Mouse (Mus musculus) kidney, embryonic 15.5 days (tissue): ENCODE measurements around the gene Atf4. TPM values are rescaled to one million over a fixed set of nuclear protein-coding genes. Genes with fewer than 3 reads are reported as not detected.
A peak's percentile ranks its signal among the peaks of the same experiment; 100 is the strongest.

Source experiments
- ATAC-seq: fragments of 200-750 bp; cut with Nextera tagmentation; replicated peaks from 2 replicates; pipeline ENCODE4 v1.8.0; 2017; ENCODE audit warnings: moderate TSS enrichment; ENCODE audit not compliant: low FRiP score
- H3K27ac ChIP-seq: fragments of 300-500 bp; sonication (generic); 2 replicates; pipeline ENCODE4 v1.5.1; 2015; ENCODE audit warnings: mild to moderate bottlenecking, inconsistent platforms
- H3K27me3 ChIP-seq: fragments of 300-500 bp; sonication (generic); 2 replicates; pipeline ENCODE4 v1.6.1; 2015; ENCODE audit warnings: inconsistent platforms
- H3K36me3 ChIP-seq: fragments of 300-500 bp; sonication (generic); 2 replicates; pipeline ENCODE4 v1.6.1; 2015; ENCODE audit warnings: inconsistent platforms
- H3K4me1 ChIP-seq: fragments of 300-500 bp; sonication (generic); 2 replicates; pipeline ENCODE4 v1.6.1; 2015; ENCODE audit warnings: inconsistent platforms
- H3K4me2 ChIP-seq: fragments of 300-500 bp; sonication (generic); 2 replicates; pipeline ENCODE4 v1.6.1; 2015; ENCODE audit warnings: moderate library complexity, mild to moderate bottlenecking, inconsistent platforms
- H3K4me3 ChIP-seq: fragments of 300-500 bp; sonication (generic); replicated peaks from 2 replicates; pipeline ENCODE4 v1.5.1; 2015; ENCODE audit warnings: mild to moderate bottlenecking, inconsistent platforms
- H3K9ac ChIP-seq: fragments of 300-500 bp; sonication (generic); 2 replicates; pipeline ENCODE4 v1.6.1; 2015; ENCODE audit warnings: mild to moderate bottlenecking, inconsistent platforms
- H3K9me3 ChIP-seq: fragments of 300-500 bp; sonication (generic); replicated peaks from 2 replicates; pipeline ENCODE4 v1.6.1; 2016; ENCODE audit warnings: inconsistent platforms
- WGBS: fragments of 180-500 bp; shearing (Covaris S2); methylation state at CpG from one replicate; pipeline ENCODE4 v1.1.7; 2015; ENCODE audit warnings: mixed read lengths; 5-methylcytosine and 5-hydroxymethylcytosine counted together
- polyA plus RNA-seq: library from polyadenylated mRNA; unstranded; fragments of >200 nt; fragmentation: Nextera tagmentation; extraction: Ambion mirVana; gene quantifications from 2 replicates; pipeline ENCODE4 v1.2.1, GENCODE M21; 2015

Gene Atf4
- 127 and 131 TPM in 2 replicates for polyA plus RNA-seq

DNA sequence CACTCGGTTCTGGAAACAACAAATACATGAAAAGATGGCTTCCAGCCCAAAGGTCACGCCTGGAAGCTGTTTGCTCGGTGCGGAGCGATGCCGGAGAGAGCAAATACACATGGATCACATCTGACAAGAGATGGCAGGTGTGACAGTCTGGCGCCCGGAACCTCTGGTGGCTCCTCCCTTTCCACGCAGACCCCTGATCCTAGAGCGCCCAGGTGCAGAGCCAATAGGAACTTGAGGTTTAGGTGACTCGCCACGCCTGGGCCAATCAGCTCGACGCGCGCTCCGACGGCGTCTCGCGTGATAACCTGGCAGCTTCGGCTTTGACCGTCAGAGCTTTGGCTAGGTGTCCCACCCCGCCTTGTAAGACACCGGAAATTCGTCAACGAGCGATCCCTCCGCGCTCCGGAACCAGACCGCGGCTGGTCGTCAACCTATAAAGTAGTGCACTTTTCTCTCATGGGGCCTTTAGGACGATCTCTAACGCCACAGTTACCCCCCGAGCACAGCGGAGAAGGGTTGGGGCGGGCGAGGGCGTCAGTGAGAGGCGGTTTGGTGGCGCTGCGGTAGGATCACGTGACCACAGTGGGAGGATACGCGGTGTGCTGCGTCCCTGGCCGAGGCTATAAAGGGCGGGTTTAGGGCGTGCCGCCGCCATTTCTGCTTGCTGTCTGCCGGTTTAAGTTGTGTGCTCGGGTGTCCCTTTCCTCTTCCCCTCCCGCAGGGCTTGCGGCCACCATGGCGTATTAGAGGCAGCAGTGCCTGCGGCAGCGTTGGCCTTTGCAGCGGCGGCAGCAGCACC lies at the start of gene Atf4:
Gene Atf4 (plus strand): TSS at position 338 of the 799 bp plus-strand sequence.
- Histone ChIP-seq H3K4me3 (peak within 1 kb of the TSS; percentile 96), H3K36me3 (peaks cover 65% of the 10 kb centered on the region), H3K27me3 (no peaks in the 10 kb centered on the region), H3K27ac (peak within 1 kb of the TSS; percentile 98), H3K9ac (peak within 1 kb of the TSS; percentile 100), H3K4me2 (peak within 1 kb of the TSS; percentile 88), H3K4me1 (peaks cover 52% of the 10 kb centered on the region), H3K9me3 (no peaks in the 10 kb centered on the region)
- under 1% methylated on average over 62 of the region's 62 CpGs for WGBS
- ATAC-seq = peak; percentile 94

DNA sequence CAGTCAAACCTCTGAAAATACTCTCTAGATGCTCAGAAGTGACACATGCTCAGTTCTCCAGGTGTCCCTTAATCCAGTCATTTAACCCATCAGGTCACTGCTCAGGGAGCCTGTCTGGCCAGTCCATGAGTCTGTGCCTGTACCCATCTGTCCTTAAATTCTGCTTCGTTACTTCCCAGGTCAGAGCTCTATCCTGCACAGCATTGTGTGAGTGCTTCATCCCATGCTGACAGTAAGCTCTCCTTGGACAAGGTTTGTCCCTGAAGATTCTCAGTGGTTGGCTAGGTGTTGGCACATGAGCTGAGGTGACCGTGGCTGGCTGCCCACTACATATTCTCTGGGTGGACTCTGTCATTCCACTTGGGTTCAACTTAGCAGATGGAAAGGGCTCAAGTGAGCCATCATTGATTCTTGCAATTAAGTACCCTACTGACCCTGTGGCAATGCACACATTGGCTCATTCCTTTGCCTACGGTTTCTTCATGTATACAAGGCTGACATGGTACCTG lies 48.9 kb upstream of the Atf4 start:
- no peak overlapping the region for H3K4me2 ChIP-seq
- no peaks in the 10 kb centered on the region for H3K9me3 ChIP-seq
- H3K36me3 ChIP-seq = peaks cover 1% of the 10 kb centered on the region
- H3K9ac ChIP-seq = no peak overlapping the region
- no peak overlapping the region for H3K4me3 ChIP-seq
- no peaks in the 10 kb centered on the region for H3K27me3 ChIP-seq
- 89% methylated on average over 3 of the region's 3 CpGs for WGBS
- peaks cover 9% of the 10 kb centered on the region for H3K4me1 ChIP-seq
- ATAC-seq = no peak
- no peak overlapping the region for H3K27ac ChIP-seq

DNA sequence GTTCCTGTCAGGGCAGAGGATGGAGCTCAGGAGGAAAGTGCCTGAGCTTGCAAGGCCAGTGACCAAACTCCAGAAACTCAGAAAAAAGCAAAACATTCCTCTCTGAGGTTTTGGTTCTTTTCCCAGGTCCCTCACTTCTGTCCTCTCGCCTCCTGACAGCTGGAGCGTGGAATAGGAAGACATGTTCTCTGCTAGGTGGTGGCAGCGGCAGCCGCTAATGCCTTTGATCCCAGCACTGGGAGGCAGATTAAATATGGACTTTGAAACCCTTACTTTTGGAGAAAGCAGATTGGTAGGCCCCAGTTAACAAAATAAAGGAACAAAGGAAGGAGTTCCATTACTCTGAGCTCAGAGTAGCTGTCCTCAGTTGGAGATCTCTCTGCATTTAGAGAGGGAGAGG lies 46.5 kb upstream of the Atf4 start:
- peaks cover 16% of the 10 kb centered on the region for H3K36me3 ChIP-seq
- 0 out of 2 replicates have a peak, but pooled peaks have one; percentile 15 for ATAC-seq
- no peaks in the 10 kb centered on the region for H3K27me3 ChIP-seq
- WGBS = 17% methylated on average over 4 of the region's 4 CpGs
- no peak overlapping the region for H3K4me3 ChIP-seq
- no peaks in the 10 kb centered on the region for H3K9me3 ChIP-seq
- peaks cover 9% of the 10 kb centered on the region for H3K4me1 ChIP-seq
- no peak overlapping the region for H3K9ac ChIP-seq
- H3K27ac ChIP-seq = peak overlapping the region; percentile 15
- no peak overlapping the region for H3K4me2 ChIP-seq

DNA sequence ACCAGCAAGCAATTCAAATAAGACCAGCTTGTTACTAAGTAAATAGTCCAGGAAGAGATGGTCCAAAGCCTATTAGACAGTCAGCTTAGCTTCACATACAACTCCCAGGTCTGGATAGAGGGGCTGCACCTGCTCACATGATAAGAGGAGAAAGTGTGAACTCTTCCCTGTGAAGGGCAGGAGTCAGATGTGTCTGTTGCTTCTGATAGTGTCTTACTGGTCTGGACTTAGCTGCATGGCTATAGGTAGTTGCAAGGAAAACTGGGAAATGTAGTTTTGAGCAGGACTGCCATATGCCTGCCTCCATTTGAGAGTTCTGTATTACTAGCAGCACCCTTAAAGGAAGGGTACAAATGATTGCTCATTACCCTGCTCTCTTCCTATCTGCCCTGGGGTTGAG lies 41.3 kb upstream of the Atf4 start:
- H3K27ac ChIP-seq = no peak overlapping the region
- H3K9ac ChIP-seq = no peak overlapping the region
- H3K4me3 ChIP-seq = no peak overlapping the region
- H3K36me3 ChIP-seq = peaks cover 21% of the 10 kb centered on the region
- H3K27me3 ChIP-seq = no peaks in the 10 kb centered on the region
- no peak for ATAC-seq
- H3K4me1 ChIP-seq = peaks cover 2% of the 10 kb centered on the region
- H3K4me2 ChIP-seq = no peak overlapping the region
- no peaks in the 10 kb centered on the region for H3K9me3 ChIP-seq

DNA sequence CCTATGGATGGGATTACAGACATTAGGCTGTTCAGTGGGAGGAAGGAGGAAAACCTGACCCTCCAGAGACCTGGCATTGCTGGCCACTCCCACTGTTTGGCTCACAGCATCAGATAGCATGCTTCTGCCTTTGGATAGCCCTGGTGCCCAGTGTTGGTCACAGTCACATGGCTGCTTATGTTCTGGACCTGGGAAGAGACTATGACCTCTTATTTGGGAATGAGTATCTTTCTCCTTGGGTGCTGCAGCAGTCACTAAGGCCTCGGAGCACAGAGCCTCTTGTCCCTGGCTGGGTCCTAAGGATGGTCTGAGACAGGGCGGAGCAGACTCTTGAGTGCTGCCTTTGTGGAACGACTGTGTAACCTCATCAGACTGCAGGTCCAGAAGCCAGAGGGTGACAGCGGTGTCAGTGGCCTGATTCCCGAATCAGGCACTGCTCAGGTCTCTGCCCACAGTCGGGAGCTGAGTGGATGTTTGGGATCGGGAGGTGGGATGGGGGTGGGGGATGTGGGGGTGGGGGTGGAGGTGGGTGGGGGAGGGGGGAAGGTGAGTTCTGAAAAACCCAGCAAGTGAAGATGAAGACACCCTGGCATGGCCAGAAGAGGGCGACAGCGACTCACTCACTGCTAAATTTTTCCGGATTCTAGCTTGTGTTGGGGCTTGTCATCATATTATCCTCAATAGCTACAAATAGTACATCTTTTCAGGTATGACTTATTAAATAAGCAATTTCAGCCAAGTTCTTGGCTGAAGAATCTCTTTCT lies 39.1 kb upstream of the Atf4 start:
- no peaks in the 10 kb centered on the region for H3K9me3 ChIP-seq
- H3K9ac ChIP-seq = no peak overlapping the region
- peaks cover 21% of the 10 kb centered on the region for H3K36me3 ChIP-seq
- peaks cover 7% of the 10 kb centered on the region for H3K4me1 ChIP-seq
- H3K27me3 ChIP-seq = no peaks in the 10 kb centered on the region
- H3K4me2 ChIP-seq = no peak overlapping the region
- no peak overlapping the region for H3K4me3 ChIP-seq
- 16% methylated on average over 10 of the region's 10 CpGs for WGBS
- no peak for ATAC-seq
- H3K27ac ChIP-seq = no peak overlapping the region

DNA sequence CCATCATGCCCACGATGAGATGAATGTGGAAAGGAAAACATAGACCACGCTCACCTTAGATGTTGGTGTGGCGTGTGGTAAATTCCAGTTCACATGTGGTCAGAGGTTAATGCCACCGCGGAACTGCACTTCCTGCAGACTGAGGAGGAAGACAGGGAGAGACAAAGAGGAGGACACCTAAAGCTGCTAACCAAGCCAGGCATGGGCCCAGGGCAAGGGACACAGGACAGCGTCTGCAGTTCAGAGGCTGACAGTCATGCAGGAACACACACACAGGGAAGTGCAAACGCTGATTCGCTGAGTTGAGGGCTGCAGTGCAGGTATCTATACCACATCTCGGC lies 38.5 kb upstream of the Atf4 start:
- Histone ChIP-seq H3K9me3 (no peaks in the 10 kb centered on the region), H3K27me3 (no peaks in the 10 kb centered on the region), H3K4me3 (no peak overlapping the region), H3K27ac (no peak overlapping the region), H3K36me3 (peaks cover 16% of the 10 kb centered on the region), H3K9ac (no peak overlapping the region), H3K4me2 (no peak overlapping the region), H3K4me1 (peaks cover 7% of the 10 kb centered on the region)
- WGBS = 60% methylated on average over 9 of the region's 9 CpGs
- ATAC-seq = no peak

DNA sequence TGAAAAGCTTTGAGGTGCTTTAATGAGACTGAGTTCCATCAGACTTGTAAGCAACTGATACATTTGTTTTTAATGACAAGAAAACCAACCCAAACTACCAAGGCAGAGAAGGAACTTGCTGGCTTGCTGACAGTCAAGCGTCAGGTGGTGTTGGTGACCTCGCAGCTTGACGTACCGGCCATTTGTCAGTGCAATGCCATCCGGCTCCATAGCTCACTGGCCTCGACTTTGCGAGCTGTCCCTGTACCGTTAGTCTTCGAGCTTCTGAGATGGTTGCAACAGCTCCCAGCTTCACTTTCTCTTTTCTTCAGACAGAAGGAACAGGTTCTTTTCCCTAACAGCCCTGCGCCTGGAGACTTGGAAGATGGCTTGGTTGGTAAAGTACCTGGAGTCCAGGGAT lies 37.5 kb upstream of the Atf4 start:
- H3K27me3 ChIP-seq = no peaks in the 10 kb centered on the region
- H3K4me3 ChIP-seq = no peak overlapping the region
- H3K4me1 ChIP-seq = peaks cover 7% of the 10 kb centered on the region
- H3K4me2 ChIP-seq = no peak overlapping the region
- ATAC-seq = no peak
- WGBS = 84% methylated on average over 10 of the region's 10 CpGs
- H3K27ac ChIP-seq = no peak overlapping the region
- no peaks in the 10 kb centered on the region for H3K9me3 ChIP-seq
- H3K9ac ChIP-seq = no peak overlapping the region
- H3K36me3 ChIP-seq = peaks cover 6% of the 10 kb centered on the region; the same call in 1 of the 2 replicates

DNA sequence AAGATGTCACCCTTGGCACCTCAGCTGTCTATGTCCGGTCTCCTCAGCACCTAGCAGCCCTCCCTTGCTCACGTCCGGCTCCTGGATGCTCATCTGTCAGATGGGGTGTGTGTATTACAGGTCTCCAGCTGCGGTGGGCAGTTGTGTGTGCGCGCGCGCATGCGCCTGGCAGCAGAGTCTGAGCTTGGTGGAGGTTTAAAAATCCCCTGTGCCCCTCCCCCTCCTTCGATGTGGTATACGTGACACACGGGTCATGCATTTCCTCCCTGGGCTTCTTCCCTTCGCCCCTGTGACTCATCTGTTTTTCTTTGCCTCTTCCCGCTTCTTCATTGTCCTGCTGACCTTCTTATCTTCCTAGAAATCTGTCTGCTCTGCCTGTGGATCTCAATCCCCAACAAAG lies 35.8 kb upstream of the Atf4 start:
- Histone ChIP-seq H3K27ac (no peak overlapping the region), H3K4me1 (peaks cover 7% of the 10 kb centered on the region), H3K4me2 (peak overlapping the region; percentile 32), H3K4me3 (no peak overlapping the region), H3K36me3 (no peaks in the 10 kb centered on the region), H3K27me3 (no peaks in the 10 kb centered on the region), H3K9ac (no peak overlapping the region), H3K9me3 (no peaks in the 10 kb centered on the region)
- no peak for ATAC-seq
- 32% methylated on average over 14 of the region's 14 CpGs for WGBS

DNA sequence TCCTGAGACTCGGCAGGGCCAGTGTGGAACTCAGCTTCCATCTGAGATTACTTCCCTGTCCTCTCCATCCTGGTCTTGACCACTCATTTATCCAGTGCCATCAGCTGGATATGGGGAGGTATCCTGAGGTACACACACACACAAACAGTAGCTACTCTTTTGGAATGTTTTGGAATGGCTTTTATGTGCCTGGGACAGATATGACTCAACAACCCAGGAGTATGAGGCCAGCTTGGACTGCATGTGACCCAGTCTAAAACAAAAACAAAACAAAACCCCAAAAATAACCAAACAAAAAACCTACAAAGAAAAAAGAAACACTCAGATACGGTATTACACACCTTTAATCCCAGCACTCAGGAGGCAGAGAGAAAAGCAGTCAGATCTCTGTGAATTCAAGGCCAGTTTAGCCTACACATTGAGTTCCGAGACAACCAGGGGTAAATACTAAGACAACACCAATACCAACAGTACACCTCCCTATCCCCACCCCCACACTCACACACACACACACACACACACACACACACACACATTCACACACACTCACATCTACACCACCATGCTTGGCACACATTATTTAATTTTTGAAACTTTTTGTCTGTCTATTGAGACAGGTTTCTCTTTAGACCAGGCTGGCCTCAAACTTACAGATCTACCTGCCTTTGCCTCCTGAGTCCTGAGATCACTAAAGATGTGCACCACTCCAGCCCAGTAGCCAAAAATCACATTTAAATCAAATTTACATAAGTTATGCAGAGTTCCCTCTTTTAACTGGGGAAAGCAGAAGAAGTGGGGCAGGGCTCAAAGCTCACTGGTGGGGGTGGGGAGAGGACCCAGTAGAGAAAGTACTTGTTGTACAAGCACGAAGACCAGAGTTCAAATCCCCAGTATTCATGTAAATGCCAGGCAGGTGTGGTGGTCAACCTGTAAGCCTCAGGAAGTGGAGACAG lies 35.0 kb upstream of the Atf4 start:
- Histone ChIP-seq H3K27me3 (no peaks in the 10 kb centered on the region), H3K4me3 (no peak overlapping the region), H3K9ac (no peak overlapping the region), H3K4me2 (peak overlapping the region; percentile 32), H3K4me1 (peaks cover 7% of the 10 kb centered on the region), H3K27ac (no peak overlapping the region), H3K9me3 (no peaks in the 10 kb centered on the region), H3K36me3 (no peaks in the 10 kb centered on the region)
- no peak for ATAC-seq
- WGBS = 69% methylated on average over 4 of the region's 4 CpGs

DNA sequence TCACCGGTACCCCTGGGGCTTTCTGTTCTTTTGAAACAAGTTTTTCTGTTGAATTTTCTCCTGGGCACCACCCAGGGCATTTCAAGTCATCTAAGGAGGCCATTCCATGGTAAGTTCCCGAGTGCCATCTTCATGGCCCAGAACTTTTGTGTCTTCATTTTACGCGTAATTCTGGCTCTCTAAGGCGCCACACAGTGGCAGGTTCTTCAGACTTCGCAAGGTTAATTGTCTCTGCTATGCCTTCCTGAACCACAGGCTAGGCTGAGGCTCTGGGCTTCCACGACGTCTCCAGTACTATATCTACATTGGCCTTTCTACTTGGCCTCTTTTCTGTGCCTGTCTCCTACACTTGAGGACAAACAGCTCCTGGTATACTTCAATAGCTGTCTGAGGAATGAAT lies 34.0 kb upstream of the Atf4 start:
- Histone ChIP-seq H3K4me2 (no peak overlapping the region), H3K27ac (no peak overlapping the region), H3K4me3 (no peak overlapping the region), H3K9me3 (no peaks in the 10 kb centered on the region), H3K36me3 (no peaks in the 10 kb centered on the region), H3K9ac (no peak overlapping the region), H3K27me3 (no peaks in the 10 kb centered on the region), H3K4me1 (peaks cover 11% of the 10 kb centered on the region)
- no peak for ATAC-seq
- 72% methylated on average over 8 of the region's 8 CpGs for WGBS

DNA sequence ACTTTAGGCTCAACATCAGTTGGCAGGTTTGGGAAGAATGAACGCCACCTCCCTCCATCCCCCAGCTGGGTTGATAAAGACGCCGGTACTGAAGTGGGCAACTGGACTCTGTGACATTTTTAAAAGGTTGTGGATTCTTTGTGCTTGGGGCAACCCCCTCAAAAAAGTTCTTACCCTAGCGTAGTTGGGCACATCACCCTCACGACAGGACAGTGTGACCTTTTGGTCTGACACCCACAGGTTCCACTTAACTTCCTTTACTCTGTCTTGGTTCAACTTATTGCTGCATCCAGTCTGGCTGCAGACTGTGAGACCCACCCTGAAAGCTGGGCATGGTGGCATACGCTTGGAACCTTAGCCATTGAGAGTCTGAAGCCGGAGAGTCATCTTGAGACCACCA lies 31.2 kb upstream of the Atf4 start:
- Histone ChIP-seq H3K36me3 (no peaks in the 10 kb centered on the region), H3K4me1 (peaks cover 11% of the 10 kb centered on the region), H3K27me3 (no peaks in the 10 kb centered on the region), H3K27ac (no peak overlapping the region), H3K9me3 (no peaks in the 10 kb centered on the region), H3K4me3 (no peak overlapping the region), H3K4me2 (no peak overlapping the region), H3K9ac (no peak overlapping the region)
- no peak for ATAC-seq
- 89% methylated on average over 7 of the region's 7 CpGs for WGBS
